Mouse (Mus musculus) left cerebral cortex, adult 8-10 months (tissue): ENCODE data around the gene Rab6b. TPM values are rescaled to one million over a fixed set of nuclear protein-coding genes. Genes with fewer than 3 reads are reported as not detected.

Source experiments
- DNase-seq, 2 experiments: peaks; one replicate each; pipeline ENCODE4 v3.0.0; 2022; ENCODE audit warnings: low spot score in 2 of 2
- total RNA-seq, 4 experiments: library from RNA; stranded (reverse); gene quantifications; 2 replicates each; pipeline ENCODE4 v1.2.4; 2022

Gene Rab6b
- total RNA-seq = 100 to 1,000 TPM; 503 to 577 (median 528) TPM

DNA sequence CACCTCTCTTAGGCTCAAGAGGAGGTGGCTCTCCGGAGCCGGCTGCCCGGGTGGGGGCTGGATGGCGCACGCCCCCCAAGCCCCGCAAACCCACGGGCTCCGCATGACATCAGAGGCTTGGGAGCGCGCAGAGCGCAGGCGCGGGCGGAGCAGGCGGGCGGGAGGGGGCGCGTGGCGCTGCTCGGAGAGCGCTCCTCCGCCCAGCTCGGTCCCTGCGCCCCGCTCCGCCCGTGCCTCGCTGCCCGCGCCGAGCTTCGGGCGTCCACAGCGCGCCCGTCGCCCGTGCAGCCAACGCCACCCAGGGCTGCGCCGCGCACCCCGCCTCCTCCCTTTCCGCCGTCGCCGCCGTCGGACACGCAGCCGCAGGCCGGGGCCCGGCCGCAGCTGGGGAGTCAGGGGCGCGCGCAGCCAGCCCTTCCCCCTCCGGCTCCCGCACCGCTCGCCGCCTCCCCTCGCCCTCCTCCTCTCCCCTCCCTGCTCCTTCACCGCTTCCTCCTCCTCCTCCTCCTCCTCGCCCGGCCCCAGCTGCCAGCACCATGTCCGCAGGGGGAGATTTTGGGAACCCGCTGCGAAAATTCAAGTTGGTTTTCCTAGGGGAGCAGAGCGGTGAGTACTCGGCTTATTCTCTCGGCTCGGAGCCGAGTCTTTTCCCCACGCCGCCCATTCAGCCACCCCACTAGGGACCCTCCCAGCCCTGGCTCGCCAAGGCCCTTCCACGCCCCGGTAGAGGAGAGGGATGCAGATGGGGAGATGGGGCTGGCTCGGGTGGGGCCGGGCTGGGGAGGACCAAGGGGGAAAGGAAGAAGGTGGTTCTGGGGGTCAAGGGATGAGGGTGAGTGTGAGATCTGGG, at the start of gene Rab6b:
Gene Rab6b (plus strand): TSS at position 167 of the 850 bp plus-strand sequence.
- peak; percentile 64 to 70 for DNase-seq

DNA sequence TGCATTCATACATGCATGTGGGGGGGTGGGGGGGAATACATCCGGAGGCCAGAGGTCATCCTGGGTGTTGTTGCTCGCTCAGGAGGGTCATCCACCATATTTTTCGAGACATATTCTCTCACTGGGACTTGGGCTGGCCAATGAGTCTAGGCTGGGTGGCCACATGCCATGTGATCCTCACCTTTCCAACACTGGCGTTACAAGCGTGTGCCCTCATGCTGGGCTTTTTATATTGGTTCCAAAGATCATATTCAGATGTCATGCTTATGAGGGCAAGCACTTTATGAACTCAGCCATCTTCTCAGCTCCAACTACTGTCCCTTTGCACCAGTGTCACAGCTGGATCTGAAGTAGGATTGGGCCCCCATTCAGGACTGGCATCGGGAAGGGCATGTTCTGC, 48.0 kb upstream of the Rab6b start:
- DNase-seq = no peak

DNA sequence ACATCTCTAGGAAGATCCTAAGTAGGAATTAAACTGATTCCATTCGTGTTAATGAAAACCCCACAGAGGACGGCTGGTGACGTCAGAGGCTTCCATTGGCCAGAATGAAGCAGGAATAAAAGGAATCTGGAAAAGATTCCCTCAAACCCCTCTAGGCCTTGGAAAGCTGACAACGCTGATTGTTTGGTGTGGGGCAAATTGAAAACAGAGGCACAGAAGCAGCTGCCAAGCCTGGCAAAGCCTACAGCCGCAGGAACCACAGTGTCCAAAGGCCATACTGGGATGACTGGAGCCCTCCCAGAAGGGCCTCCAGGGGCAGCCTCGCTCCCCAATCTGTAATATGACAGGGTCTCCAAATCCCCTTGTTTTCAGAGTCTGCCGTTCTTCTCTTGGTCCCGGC, 44.7 kb upstream of the Rab6b start:
- DNase-seq = no peak

DNA sequence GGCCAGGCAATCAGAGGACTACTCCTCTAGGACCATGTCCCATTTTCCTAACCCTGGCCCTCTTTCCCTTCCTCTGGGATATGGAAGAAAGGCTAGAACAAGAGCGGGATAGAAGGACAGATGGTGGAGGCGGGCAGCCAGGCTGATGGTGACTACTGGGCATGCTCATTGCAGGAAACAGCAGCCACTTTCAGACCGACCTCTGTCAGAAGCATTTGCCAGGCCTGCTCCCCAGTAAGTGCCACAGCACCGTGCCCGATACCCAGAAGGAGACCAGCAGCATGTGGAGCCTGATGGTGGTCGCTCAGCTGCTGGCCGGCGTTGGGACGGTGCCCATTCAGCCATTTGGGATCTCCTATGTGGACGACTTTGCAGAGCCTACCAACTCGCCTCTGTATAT, 43.9 kb upstream of the Rab6b start:
- DNase-seq = no peak

DNA sequence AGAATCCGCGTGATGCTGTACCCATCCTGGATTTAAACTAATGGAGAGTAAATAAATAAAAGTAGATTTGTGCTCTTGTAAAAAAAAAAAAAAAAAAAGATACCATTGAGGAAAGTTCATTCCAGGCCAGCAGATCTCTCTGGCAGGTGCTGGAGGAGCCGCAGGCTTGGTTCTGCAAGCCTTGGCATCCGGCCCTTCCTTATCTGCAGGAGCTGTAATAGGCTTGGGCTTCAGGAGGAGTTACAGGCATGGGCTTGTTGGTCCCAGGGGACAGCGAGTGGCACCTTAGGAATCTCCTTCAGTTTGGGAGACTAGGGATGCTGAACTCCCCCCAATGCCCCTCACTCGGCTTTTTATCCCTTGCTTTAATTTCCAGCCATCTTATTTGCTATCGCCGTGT, 42.8 kb upstream of the Rab6b start:
- DNase-seq = no peak

DNA sequence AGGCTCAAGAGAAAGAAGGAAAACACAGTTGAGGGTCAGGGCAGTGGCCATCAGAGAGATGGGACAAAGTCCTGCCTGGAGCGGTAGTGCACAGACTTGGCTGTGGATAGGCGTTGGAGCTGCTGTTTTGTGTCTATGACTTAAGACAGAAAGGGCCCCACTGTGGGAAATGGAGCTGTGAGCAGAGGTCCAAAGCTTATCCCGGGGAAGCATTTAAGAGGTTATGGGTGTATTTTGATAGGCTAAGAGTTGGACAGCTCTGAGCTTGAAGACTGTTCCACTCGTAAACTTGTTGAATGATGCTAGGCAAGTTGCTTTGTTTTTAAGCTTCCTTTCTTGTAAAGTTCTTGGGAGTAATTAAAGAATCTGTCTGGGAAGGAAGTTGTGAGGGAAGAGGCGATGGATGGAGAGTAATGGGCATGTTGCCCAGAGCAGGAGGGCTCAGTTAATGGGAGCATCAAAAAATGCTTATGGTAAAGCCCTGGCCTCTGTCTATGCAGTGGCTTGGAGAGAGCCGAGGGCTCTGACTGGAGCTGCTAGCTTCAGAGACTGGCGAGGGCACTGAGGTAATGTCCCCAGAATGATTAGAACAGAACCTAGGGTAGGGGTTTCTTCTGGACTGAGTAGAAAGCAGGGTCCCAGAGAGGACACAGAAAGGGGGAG, 39.9 kb upstream of the Rab6b start:
- no peak for DNase-seq

DNA sequence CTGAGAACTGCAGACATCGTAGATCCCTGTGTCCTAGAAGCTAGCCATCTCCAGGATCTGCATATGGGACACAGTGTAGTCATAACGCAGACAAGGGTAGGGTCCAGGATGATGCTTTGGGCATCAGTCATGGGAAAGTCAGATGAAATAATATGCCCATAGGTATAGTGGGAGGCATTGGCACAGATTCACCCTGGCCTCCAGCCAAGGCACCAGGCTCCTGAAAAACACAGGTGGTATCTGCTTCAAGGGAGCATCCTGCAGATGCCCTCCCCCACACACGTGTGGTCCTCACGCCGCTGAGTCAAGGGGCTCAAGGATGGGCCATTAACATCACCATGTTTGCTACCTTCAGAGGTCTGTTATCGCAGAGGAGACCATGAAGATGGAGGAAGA, 39.4 kb upstream of the Rab6b start:
- no peak for DNase-seq

DNA sequence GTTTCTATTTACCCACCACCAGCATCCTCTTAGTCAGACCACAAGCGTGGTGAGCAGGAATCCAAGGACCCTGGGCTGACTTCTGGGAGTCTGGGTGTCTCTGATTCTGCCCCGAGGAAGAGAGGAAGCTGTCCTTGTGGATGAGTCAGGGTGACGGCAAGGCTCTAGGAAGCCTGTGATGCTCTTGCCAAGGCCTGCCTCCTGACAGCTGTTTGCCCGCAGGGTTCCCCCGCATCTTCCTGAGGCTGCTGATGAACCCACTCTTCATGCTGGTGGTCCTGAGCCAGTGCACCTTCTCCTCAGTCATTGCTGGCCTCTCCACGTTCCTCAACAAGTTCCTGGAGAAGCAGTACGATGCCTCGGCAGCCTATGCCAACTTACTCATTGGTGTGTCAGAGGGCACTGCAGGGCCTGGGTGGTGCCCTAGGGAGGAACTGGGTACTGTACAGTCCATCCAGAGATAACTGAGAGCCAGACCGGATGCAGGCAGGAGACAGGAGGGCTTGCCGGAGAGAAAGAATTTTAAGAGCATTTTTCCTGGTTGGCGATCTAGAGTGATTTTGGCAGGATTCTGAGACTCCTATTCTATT, 38.6 kb upstream of the Rab6b start:
- DNase-seq = no peak

DNA sequence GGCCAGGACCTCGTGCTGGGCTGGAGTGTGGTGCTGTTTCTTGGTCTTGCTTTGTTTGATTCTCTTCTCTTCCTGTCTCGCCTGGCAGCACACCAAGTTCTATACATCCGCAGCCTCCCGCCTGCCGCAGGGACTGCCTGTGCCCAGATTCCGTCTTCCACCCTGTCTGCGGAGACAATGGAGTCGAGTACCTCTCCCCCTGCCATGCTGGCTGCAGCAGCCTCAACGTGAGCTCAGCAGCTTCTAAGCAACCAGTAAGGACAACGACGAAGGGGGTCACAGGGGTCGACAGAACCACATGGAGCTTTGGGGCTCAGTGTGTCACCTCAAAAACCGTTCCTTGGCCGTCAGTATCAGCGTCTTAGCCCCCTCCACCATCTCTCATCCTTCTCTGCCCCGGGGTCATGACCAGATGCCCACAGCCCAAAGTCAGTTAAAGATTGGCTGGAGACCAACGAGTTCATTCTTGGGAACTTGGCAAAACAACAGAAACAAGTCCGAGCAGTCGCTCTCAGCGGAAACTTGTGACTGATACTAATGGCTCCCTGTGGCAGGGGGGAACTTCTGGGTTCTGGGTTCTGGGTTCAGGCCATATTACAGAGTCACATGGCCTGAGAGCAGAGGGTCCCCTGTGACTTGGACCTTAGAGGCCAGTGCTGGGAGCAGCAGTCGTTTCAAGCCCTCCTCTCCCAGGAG, 34.6 kb upstream of the Rab6b start:
- DNase-seq = no peak

DNA sequence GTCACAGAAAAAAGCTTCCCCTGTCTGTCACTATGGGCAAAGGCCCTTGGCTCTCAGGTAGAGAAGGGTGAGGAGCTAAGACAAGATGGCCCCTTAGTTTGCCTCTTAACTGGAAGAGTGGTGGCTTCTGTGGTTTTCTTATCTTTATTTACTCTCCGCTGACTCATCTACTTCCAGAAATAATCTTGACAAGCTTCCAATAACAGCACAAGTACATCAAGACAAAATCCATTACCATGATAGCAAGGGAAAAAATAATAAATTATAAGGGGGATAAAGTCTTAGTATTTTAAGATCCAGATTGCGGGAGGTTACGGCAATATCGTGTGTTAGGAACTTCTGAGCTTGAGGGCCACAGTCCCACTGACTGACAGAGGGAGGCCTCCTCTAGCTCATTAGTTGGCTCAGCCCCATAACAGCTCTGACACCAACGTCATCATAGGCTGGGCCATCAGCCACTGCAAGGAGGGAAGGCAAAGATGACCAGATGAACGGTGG, 33.3 kb upstream of the Rab6b start:
- DNase-seq = no peak

DNA sequence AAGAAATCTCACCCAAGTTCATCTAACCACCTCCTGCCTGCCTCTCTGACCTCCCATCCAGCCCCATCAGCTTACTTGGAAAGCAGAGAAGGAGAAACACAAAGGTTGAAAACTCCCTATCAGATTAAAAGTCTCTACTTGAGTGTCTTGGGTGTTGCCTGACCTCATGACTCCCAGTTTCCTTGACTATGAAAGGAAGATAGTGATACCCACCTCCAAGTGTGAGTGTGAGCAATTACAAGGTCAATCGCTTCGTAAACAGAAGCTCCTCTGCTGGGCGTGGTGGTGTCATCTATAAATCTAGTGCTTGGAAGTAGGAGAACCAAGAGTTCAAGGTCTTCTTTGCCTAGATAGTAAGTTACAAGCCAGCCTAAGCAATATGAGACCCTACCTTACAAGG, 31.4 kb upstream of the Rab6b start:
- no peak for DNase-seq

DNA sequence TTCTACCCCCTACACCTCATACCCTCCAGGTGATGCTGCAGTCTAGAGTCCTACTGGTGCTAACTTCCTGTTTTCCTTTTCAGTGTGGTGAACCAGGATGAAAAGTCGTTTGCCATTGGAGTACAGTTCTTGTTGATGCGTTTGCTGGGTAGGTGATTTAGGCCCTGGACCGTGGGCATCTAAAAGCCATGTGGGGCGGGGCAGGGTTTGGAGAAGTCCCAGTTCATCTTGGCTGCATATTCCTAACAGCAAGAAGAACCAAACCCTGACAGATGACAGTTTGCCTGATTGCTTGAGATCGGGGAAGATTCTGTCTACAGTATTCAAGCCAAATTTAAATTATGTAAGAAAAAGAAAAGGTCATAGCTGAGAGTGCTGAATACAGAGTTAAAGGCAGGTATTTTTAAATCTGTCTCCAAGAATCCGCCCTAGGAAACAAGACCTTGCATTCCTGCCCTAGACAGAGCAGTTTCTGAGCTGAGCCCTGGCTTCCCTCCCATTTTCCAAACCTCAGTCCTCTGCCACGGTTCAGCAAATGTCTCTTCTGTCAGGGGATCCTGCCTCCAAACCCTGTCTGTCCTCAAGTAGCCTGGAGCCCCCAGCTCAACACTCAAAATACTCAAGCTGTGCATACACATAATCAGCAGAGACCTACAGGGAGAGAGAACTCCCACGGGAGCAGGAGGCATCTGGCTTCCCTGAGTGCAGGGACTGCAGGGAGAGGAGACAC, 29.2 kb upstream of the Rab6b start:
- DNase-seq = no peak

DNA sequence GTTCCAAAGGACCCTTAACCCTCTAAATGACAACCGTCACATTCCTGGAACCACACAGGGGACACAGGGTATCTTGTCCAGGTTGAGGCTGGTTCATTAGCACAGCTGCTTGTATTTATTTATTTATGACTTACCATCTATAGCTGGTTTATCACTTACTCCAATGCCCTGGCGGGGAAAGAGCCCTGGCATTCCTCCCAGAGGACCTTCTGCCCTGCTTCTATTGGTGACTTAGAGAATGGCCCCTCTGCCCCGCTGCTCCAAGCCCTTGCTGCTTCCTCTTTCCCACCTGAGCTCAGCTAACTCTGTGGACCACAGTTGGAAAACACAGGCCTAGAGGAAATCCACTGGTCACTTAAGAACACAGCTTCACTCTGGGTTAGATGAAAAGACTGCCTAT, 28.2 kb upstream of the Rab6b start:
- no peak for DNase-seq

DNA sequence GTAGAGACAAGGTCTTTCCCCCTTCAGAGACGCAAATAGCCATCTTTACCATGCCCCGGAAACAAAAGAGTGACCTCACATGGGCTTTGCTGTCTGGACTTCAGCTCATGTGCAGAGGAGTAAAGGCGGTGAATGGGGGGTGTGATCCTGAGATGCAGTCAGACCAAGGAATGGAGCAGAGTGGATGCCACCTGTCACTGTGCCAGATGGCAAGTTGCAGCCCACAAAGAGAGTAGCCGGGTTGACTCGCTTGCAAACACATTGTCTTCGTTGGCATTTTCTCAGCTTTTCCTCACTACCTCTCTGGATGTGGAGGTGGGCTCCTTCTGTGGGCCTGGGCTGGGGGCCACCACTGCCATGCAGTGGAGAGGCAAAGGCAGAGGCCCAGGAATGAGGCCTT, 24.9 kb upstream of the Rab6b start:
- no peak for DNase-seq

DNA sequence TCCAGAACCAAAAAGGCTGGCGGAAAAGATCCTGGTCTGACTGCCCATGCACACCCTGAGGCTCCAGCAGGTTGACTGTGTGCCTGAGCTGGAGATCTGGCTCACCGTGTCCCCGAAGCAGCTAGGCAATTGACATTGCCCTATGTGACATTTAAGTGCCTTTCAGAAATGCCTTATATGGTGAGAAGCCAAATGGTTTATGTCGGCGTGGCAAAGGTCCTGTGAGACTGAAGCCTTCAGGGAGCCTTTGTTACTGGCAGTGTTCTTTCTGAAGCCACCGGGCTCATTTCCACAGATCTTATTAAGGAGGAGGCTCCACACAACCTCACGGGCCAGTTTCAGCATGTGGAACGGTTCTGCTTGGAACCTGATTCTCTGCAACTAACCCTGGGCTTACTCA, 24.3 kb upstream of the Rab6b start:
- DNase-seq = no peak

DNA sequence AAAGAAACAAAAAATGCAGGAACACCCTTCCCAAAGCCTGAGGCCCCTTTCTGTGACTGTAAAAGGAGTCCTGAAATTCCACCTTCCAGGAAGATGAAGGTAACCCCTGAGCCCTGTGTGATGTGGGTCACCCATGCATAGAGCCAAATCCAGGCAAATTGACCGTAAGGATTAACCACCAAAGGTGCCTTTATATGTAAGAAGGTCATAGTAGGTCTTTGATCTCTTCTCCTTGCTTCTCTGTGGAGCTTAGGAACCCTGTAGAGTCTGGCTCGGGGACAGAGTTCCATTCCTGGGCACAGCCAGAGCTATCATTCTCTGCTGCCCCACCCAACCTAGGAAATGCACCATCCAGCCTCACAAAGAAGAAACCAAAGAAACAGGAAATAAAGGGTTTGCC, 22.9 kb upstream of the Rab6b start:
- DNase-seq = no peak

DNA sequence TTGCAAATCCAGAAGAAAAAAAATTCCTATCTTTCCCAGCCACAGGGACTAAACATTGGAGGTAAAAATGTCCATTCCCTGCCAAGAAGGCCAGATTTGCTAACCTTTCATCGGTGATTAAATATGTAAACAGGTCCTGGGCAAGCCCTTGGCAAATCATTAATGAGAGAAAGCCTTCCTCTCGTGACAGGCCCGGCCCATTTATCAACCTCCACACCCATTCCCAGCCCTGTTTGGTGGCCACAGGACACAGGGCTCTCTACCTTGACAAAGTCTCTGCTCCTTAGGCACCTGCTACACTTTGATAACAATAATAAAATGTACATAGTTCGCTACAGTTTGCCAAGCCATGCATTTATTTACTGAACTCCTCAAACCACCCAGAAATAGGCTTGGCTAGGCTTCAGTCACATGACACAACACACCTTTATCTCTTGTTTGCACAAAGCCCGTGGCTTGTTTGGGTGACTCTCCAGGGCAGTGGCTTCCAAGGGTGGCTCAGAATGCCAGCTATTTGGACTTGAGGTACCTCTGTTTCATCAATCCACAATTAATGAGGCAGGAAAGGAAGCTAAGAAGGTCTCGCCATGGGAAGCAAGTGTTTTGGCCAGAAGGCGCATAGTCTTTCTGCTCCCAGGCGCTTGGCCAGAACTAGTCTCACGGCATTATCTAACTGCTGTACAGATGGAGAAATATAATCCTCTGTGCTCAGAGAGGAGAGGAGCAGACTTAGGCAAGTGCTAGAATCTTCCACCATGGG, 21.3 kb upstream of the Rab6b start:
- DNase-seq = no peak

DNA sequence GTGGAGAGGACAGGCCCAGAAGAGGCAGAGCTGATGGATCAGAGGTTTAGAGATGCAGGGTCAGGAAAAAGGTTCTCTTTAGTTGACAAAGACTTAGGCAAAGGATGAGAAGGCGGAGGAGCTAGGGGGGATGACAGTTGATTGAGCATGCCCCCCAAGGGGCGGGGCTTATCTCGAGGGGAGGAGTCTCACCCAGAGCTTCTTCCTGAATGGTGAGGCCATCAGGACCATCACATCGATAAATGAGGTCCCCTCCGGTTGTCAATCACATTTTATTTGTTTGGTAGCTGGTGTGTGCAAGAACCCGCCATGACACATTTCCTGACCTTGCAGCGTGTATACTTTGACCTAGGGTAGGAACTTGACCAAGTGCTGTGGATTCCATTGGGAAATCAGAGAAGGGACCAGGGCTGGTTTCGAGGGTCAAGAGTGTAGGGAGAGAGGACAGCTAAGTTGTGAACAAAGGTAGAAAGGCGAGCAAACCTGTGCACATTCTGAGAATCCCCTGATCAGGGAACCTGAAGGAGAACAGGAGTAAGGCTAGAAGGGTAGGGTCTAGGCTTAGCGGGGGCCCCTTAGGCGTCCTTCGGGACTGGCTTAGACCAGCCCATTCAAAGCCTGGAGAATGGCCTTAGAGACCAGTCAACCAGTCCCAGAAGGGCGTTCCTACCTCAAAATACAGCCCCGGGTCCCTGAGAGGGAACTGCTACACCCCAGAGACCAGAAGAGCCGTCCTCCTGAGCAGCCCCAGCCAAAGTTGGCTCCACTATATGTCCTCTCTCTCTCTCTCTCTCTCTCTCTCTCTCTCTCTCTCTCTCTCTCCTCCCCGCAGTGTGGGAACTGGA, 20.3 kb upstream of the Rab6b start:
- no peak for DNase-seq

DNA sequence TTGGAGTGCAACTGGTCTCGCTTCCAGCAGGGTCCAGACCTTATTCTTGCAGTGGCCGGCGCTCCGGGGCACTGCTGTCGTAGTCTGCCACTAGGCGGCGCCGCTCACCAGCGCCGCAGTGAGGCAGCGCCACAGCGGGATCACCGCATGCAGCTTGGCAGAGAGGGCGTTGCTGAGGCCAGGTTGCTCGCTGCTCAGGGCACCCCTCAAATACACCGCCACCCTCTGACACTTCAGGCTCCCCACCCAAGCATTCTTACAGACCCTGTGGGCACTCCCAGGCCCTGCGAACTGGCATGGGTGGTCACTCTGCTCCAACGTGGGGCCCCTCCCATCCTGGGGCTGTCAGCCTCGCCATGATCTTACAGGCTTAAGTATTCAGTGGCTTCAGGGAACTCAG, 19.3 kb upstream of the Rab6b start:
- DNase-seq = peak; percentile 57 to 66

DNA sequence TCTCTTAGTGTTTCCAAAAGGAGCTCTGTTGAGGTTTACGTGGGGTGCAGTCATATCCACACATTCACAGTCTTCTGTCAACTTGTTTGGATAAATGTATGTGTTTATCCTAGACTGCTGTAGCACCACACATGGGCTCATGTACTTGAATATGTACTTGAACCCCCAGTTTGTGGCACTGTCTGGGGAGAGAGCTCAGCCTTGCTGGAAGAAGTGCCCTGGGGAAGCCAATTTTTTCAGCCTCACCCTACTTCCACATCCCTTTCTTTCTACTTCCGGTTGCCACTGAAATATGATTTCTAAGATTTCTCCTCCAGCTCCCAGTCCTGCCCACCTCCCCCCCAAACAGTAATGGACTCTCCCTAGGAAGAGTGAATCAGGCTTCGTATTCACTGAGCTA, 17.9 kb upstream of the Rab6b start:
- DNase-seq = no peak
